Mouse (Mus musculus): ENCODE data around the gene Gm27021.

DNA sequence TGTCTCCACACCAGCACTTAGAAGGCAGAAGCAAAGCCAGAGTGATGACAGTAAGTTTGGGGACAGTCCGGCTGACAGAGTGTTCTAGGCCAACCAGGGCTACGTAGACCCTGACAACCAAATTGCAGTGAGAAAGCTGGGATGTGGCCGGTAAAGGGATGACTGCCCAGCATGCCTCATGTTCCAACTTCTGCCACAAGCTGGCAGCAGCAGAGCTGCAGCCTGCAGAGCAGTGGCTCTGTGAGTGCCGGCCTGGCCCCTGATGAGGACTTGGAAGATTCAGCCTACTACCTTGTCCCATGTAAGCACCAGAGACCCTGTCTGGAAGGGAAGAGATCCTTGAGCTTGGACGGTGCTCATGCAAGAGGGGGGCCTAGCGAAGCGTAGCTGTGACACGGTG lies 7.8 kb upstream of the Gm27021 start:
- TF ChIP-seq CTCF (IDR thresholded peaks at IDR 0.05; ENCODE audit: low read depth, low read length): peak; percentile 3
- no peak for TF ChIP-seq POLR2A (IDR thresholded peaks at IDR 0.05; ENCODE audit: insufficient read depth, low read length)
- TF ChIP-seq EP300 (IDR thresholded peaks at IDR 0.05; ENCODE audit: insufficient read depth, low read depth, low read length): no peak
